Mouse (Mus musculus): ENCODE results near the gene Jmjd6. TPM values are rescaled to one million over a fixed set of nuclear protein-coding genes. Genes with fewer than 3 reads are reported as not detected.
A peak's percentile ranks its signal among the peaks of the same experiment; 100 is the strongest.
"Not testable (repeated sequence)": the region's sequence is repeated elsewhere in the genome, so short reads cannot be mapped to it uniquely, and the experiment has no call there.

Jmjd6 gene
- polyA plus RNA-seq, 1 experiment: 34.8 TPM

DNA sequence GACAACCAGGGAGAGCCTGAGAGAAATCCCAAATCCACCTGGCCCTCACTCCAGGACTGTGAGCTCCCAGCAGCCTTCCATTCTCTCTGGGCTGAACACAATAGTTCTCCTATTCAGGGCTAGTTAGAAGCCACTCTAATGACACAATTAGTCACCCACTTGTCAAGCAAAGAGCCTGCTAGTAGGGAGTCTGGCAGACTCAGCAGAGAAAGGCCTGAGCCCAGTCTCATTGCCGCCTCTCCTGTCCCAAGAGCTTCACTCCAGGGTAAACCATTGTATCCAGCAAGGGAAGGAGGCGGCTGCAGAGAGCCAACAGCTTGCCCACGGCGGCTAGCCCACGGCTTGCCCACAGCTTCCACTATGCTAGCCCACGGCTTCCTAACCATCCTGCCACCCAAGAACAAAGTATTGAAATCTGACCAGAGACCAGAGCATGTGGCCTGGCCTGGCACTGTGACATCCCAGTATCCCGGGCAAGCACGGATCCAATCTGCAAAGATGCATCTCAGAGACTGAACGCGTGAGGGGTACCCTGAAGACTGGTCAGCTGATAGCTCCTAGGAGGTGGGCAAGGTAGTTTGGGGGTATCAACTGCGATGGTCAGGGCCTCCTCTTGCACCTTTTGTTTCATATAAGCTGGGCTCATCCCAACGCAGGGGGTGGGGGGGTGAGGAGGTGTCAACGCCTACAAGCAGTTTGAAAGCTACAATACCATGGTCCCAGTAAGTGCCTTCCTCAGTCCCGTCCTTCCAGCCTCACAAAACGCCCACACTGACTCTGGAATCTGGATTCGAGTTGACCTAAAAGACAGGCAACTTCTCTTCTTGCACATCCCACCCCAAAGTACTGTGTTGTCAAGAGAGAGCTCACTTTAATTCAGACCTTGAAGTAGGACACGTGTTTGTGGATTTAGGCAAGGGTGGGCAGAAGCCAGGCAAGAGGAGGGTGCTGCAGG lies 16.4 kb downstream of the Jmjd6 start:
- peaks cover 6% of the 10 kb centered on the region for H3K4me1 ChIP-seq (ENCODE audit: control insufficient read depth, insufficient read depth, low read length)
- 38% methylated on average over 17 of the region's 17 CpGs for WGBS
- DNase-seq: no peak

DNA sequence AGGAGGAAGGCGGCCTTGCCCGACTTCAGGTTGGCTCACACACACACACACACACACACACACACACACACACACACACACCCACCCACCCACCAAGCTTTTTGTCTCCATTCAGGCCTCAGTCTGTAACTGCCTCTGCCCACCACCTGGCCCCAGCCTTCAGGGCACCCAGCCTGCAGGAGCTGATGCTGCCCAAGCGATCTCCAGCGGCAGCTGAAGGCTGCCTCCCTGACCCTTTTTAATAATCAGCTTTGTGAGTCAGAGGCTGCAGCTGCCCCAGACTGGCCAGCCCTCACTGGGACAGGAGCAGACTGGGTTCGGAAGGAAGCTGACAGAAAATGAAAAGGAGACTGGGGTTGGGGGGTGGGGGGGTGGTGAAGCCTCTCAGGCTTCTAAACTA lies 18.0 kb downstream of the Jmjd6 start:
- Histone ChIP-seq H3K4me3 (replicated peaks; ENCODE audit: insufficient read depth, low read depth, low read length) (no peak overlapping the region), H3K27me3 (ENCODE audit: control insufficient read depth, insufficient read depth, low read length) (no peaks in the 10 kb centered on the region), H3K4me1 (ENCODE audit: control insufficient read depth, insufficient read depth, low read length) (peaks cover 12% of the 10 kb centered on the region), H3K27ac (ENCODE audit: insufficient read depth, low read length) (no peak overlapping the region)
- 85% methylated on average over 5 of the region's 5 CpGs for WGBS
- DNase-seq: no peak
- TF ChIP-seq POLR2A (IDR thresholded peaks at IDR 0.05; ENCODE audit: borderline replicate concordance, insufficient read depth, low read length) (no peak), CTCF (IDR thresholded peaks at IDR 0.05; ENCODE audit: borderline replicate concordance, insufficient read depth, low read depth, low read length) (no peak)

More for the DNA sequence above, 16.4 kb downstream of the Jmjd6 start:
- TF ChIP-seq POLR2A (IDR thresholded peaks at IDR 0.05; ENCODE audit: borderline replicate concordance, insufficient read depth, low read length) (no peak), CTCF (IDR thresholded peaks at IDR 0.05; ENCODE audit: borderline replicate concordance, insufficient read depth, low read depth, low read length) (no peak)
- Histone ChIP-seq H3K4me3 (replicated peaks; ENCODE audit: insufficient read depth, low read depth, low read length) (peak overlapping the region; percentile 52), H3K27me3 (ENCODE audit: control insufficient read depth, insufficient read depth, low read length) (no peaks in the 10 kb centered on the region), H3K27ac (ENCODE audit: insufficient read depth, low read length) (peak overlapping the region; percentile 23; the same call in 1 of the 2 replicates)

DNA sequence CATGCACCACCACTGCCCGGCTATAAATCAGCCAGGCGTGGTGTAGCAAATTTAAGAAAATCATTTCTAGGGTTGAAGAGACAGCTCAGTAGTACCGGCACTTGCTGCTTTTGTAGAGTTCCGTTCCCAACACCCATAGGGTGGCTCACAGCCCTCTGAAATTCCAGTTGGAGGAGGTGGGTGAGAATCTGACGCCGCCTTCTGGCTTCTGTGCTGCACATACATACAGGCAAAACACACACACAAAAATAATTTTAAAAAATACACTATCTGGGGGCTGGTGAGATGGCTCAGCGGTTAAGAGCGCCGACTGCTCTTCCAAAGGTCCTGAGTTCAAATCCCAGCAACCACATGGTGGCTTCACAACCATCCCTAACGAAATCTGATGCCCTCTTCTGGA lies 19.4 kb downstream of the Jmjd6 start:
- H3K27ac ChIP-seq (ENCODE audit: insufficient read depth, low read length); DNase-seq; H3K27me3 ChIP-seq (ENCODE audit: control insufficient read depth, insufficient read depth, low read length); H3K4me3 ChIP-seq (replicated peaks; ENCODE audit: insufficient read depth, low read depth, low read length): not testable (repeated sequence)
- H3K4me1 ChIP-seq (ENCODE audit: control insufficient read depth, insufficient read depth, low read length): peaks cover 12% of the 10 kb centered on the region
- WGBS: 96% methylated on average over 10 of the region's 10 CpGs

DNA sequence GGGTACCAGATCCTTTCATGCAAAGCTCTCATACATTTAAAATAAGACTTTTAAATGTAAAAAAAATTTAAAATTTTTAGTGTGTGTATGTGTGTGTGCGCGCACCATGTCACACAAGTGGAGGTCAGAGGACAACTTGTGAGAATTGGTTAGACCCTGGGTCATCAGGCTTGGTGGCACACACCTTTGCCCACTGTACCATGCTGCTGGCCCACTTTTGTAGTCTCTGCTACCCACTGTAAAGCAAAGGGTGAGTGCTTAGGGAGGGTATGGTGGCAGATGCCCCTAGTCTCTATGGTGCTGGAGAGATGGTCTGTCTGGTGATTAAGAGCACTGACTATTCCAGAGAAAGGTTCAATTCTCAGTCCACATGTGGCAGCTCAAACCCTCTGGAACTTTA lies 20.0 kb downstream of the Jmjd6 start:
- no peak overlapping the region for H3K4me3 ChIP-seq (replicated peaks; ENCODE audit: insufficient read depth, low read depth, low read length)
- no peak overlapping the region for H3K27ac ChIP-seq (ENCODE audit: insufficient read depth, low read length)
- TF ChIP-seq POLR2A (IDR thresholded peaks at IDR 0.05; ENCODE audit: borderline replicate concordance, insufficient read depth, low read length): no peak
- TF ChIP-seq CTCF (IDR thresholded peaks at IDR 0.05; ENCODE audit: borderline replicate concordance, insufficient read depth, low read depth, low read length): no peak
- peaks cover 9% of the 10 kb centered on the region for H3K4me1 ChIP-seq (ENCODE audit: control insufficient read depth, insufficient read depth, low read length)
- WGBS: 98% methylated on average over 2 of the region's 2 CpGs
- no peaks in the 10 kb centered on the region for H3K27me3 ChIP-seq (ENCODE audit: control insufficient read depth, insufficient read depth, low read length)
- no peak for DNase-seq

DNA sequence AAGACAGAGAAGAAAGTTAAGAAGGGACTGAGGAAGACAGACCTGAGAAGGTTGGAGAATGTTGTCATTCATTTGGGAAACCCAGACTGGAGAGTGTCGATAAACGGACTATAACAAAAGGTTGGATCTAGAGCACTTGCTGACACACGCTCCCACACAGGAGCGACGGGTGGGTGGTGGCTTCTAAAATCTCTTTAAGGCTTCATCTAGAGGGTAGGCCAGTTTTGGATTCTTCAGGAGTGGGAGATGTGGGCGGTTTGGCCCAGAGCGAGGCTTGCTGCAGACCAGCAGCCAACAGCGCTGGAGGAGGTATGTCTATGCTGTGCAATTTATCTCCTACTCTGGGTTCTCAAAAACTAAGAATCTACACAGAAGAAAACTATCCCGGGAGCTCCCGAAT lies 20.6 kb downstream of the Jmjd6 start:
- H3K4me3 ChIP-seq (replicated peaks; ENCODE audit: insufficient read depth, low read depth, low read length): no peak overlapping the region
- no peak for DNase-seq
- TF ChIP-seq POLR2A (IDR thresholded peaks at IDR 0.05; ENCODE audit: borderline replicate concordance, insufficient read depth, low read length) (no peak), CTCF (IDR thresholded peaks at IDR 0.05; ENCODE audit: borderline replicate concordance, insufficient read depth, low read depth, low read length) (no peak)
- 90% methylated on average over 10 of the region's 10 CpGs for WGBS
- H3K27me3 ChIP-seq (ENCODE audit: control insufficient read depth, insufficient read depth, low read length): no peaks in the 10 kb centered on the region
- no peak overlapping the region for H3K27ac ChIP-seq (ENCODE audit: insufficient read depth, low read length)
- H3K4me1 ChIP-seq (ENCODE audit: control insufficient read depth, insufficient read depth, low read length): peaks cover 10% of the 10 kb centered on the region

DNA sequence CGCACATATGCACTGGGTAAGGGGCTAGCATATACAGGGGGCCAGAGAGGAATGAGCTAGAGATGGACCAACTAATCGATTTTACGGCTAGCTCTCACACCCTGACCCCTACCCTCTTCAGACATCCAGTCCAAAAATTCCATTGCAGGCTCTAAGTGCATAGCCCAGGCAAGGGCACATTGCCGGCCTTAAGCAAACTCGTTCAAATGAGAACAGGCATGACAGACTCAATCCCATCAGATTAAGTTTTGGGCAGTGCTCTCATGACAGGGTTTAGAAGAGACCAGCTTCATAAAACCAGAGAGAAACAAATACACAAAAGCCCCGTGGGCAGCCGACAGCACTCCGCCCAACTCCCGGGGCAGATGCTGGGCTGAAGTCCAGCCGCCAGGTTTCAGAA lies 21.0 kb downstream of the Jmjd6 start:
- DNase-seq: no peak
- Histone ChIP-seq H3K27ac (ENCODE audit: insufficient read depth, low read length) (no peak overlapping the region), H3K4me3 (replicated peaks; ENCODE audit: insufficient read depth, low read depth, low read length) (no peak overlapping the region), H3K27me3 (ENCODE audit: control insufficient read depth, insufficient read depth, low read length) (no peaks in the 10 kb centered on the region), H3K4me1 (ENCODE audit: control insufficient read depth, insufficient read depth, low read length) (peaks cover 10% of the 10 kb centered on the region; the same call in 1 of the 2 replicates)
- TF ChIP-seq POLR2A (IDR thresholded peaks at IDR 0.05; ENCODE audit: borderline replicate concordance, insufficient read depth, low read length): no peak
- TF ChIP-seq CTCF (IDR thresholded peaks at IDR 0.05; ENCODE audit: borderline replicate concordance, insufficient read depth, low read depth, low read length): no peak
- WGBS: 69% methylated on average over 10 of the region's 10 CpGs

DNA sequence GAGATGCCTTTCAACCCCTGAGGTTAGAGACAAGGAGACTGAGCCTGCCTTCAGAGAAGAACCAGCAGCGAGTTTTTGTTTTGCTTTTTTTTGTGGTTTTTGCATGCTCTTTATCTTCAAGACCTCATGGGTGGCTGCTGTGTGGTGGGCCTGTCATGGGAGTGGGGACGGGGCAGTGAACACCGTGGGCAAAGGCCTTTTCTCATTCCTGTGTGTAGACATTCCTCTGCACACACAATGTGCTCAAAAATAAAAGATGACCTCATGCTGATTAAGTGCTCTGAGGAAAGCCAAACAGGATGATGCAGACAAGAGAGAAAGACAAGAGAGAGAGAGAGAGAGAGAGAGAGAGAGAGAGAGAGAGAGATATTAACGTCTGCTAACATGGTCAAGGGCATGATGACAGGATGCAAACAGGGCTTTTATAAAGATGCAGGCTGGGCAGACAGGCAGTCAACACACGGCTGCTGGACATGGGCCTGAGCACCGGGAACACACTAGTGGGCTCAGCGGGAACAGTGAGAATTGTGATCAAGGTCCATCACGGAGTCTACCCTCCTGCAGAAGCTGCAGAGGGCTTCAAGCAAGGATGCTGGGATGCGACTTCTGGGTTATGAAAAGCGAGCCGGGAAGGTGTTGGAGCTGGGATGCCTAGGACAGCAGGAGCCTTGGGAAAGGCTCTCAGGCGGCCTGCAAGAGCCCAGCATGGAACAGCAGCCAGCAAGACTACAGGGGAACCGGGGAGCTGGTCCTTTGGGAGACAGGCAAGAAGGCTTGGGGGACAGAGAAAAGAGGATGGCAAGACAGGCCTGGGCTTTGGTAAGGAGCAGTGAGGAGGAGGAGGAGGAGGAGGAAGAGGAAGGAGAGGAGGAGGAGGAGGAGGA lies 21.9 kb downstream of the Jmjd6 start:
- no peaks in the 10 kb centered on the region for H3K27me3 ChIP-seq (ENCODE audit: control insufficient read depth, insufficient read depth, low read length)
- TF ChIP-seq CTCF (IDR thresholded peaks at IDR 0.05; ENCODE audit: borderline replicate concordance, insufficient read depth, low read depth, low read length) (no peak), POLR2A (IDR thresholded peaks at IDR 0.05; ENCODE audit: borderline replicate concordance, insufficient read depth, low read length) (no peak)
- H3K27ac ChIP-seq (ENCODE audit: insufficient read depth, low read length): no peak overlapping the region; the same call in 1 of the 2 replicates
- peak in 1 of 2 experiments; percentile 25 for DNase-seq
- WGBS: 56% methylated on average over 13 of the region's 13 CpGs
- H3K4me3 ChIP-seq (replicated peaks; ENCODE audit: insufficient read depth, low read depth, low read length): peak overlapping the region; percentile 21
- peaks cover 10% of the 10 kb centered on the region; the same call in 1 of the 2 replicates for H3K4me1 ChIP-seq (ENCODE audit: control insufficient read depth, insufficient read depth, low read length)

Measured in cerebellum, adult 2 months (tissue).